Mouse (Mus musculus): ENCODE measurements around the gene Traf3. TPM values are rescaled to one million over a fixed set of nuclear protein-coding genes. Genes with fewer than 3 reads are reported as not detected.

Traf3 gene
- polyA plus RNA-seq, 1 experiment from 2014 or later, result 8.9 TPM

DNA sequence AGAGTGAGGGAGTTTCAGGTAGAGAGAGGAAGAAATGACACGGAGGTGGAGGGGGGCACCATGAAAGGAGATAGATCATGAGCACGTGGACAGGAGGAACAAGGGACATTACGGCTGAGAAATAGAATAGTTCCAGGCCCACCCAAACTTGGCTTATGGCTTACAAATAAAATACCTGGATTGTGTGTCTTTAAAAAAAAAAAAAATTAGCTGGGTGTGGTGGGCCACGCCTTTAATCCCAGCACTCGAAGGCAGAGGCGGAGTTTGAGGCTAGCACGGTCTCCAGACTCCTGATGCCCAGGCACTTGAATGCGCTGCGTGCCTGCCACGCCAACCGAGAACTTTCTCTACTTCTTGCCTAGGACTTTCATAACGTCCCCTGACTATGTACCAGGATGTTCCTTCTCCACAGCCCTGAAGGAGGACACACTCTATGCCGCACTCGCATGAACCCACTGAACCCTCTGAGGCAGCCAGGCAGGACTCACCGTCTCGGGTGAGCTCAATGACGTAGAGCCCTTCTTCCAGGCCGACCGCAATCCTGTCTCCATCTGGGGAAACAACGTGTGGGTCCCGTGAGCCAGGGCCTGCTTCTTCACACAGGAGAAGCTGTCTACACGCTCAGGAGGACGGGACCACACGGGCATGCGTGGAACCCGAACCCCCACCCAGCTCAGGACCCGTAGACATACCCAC is 135.3 kb downstream of the Traf3 start:
- no peaks in the 10 kb centered on the region for H3K9me3 ChIP-seq
- H3K4me2 ChIP-seq, result no peak overlapping the region
- H3K36me3 ChIP-seq, result peaks cover 93% of the 10 kb centered on the region
- WGBS, result 91% methylated on average over 27 of the region's 27 CpGs
- no peak overlapping the region for H3K9ac ChIP-seq
- no peak overlapping the region for H3K27ac ChIP-seq
- H3K27me3 ChIP-seq, result no peaks in the 10 kb centered on the region
- no peaks in the 10 kb centered on the region for H3K4me1 ChIP-seq
- H3K4me3 ChIP-seq, result no peak overlapping the region
- ATAC-seq (ENCODE audit: borderline replicate concordance, extremely low read depth, low FRiP score, low TSS enrichment), result no peak

DNA sequence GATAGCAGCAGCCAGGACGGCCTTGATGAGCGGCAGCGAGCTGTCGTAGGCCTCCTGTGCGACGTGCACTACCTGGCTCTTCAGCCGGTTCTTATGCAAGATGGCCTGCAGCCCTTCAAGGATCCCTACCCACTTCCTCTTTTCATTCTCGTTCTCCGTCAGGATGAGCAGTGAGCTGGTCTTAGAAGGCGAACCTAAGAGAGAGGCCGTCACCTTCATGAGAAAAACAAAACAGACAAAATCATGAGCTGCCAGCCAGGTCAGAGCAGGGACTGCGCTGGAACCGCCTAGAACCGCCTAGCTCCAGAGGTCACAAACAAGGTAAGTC is 135.8 kb downstream of the Traf3 start:
- peaks cover 94% of the 10 kb centered on the region for H3K36me3 ChIP-seq
- H3K9ac ChIP-seq, result no peak overlapping the region
- H3K27me3 ChIP-seq, result no peaks in the 10 kb centered on the region
- H3K4me1 ChIP-seq, result no peaks in the 10 kb centered on the region
- H3K4me3 ChIP-seq, result no peak overlapping the region
- no peaks in the 10 kb centered on the region for H3K9me3 ChIP-seq
- 93% methylated on average over 14 of the region's 14 CpGs for WGBS
- ATAC-seq (ENCODE audit: borderline replicate concordance, extremely low read depth, low FRiP score, low TSS enrichment), result no peak
- H3K27ac ChIP-seq, result no peak overlapping the region
- no peak overlapping the region for H3K4me2 ChIP-seq

DNA sequence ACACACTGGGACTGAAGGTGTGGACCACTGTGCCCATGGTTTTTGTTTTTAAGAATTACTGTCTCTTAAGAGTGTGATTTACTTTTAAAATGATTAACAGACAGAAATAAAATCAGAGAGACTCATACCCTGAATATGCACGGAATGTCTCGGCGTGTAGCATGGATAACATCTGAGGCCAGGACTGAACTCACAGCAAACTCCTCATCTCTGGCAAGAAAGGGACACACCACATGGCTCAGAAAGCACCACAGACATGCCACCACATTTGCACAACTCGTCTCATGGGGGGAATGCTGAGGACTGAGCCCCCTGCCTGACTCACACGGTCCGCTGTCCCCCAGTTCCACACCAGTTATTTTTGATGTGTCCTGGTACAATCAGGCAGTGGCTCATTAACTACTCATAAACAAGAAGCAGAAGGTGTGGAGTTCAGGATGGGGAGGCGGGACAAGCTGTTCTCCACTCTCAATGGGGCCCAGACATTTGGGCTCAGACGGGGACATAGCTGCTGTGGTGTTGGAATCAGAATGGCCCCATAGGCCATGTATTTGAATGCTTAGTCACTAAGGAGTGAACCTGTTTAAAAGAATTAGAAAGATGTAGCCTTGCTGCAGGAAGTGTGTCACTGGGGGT is 137.7 kb downstream of the Traf3 start:
- no peaks in the 10 kb centered on the region for H3K9me3 ChIP-seq
- WGBS, result 92% methylated on average over 8 of the region's 8 CpGs
- H3K4me2 ChIP-seq, result no peak overlapping the region
- H3K4me1 ChIP-seq, result no peaks in the 10 kb centered on the region
- H3K27ac ChIP-seq, result no peak overlapping the region
- no peaks in the 10 kb centered on the region for H3K27me3 ChIP-seq
- H3K36me3 ChIP-seq, result peaks cover 92% of the 10 kb centered on the region
- no peak overlapping the region for H3K4me3 ChIP-seq
- no peak overlapping the region for H3K9ac ChIP-seq
- no peak for ATAC-seq (ENCODE audit: borderline replicate concordance, extremely low read depth, low FRiP score, low TSS enrichment)

DNA sequence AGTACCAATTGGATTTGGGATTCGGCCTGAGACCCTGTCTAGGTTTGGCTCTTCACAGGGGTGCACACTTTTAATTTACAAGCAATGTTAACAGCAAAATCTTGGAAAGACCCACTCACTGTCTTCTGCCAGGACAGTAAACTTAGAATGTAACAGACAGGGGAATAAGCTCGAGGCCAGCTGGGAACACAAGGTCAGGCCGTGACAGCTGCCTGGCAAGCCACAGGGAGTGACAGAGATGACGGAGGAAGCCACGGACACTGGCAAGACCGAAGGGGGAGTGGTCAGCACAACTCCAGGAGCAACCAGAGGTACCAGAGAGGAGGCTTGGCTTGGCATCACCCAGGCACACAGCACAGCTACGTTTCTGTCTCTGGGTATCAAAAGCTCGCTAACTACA is 140.7 kb downstream of the Traf3 start:
- Histone ChIP-seq H3K27me3 (no peaks in the 10 kb centered on the region), H3K4me1 (no peaks in the 10 kb centered on the region), H3K36me3 (peaks cover 98% of the 10 kb centered on the region), H3K27ac (no peak overlapping the region), H3K9me3 (no peaks in the 10 kb centered on the region), H3K4me2 (no peak overlapping the region), H3K9ac (no peak overlapping the region), H3K4me3 (no peak overlapping the region)
- 78% methylated on average over 8 of the region's 8 CpGs for WGBS
- ATAC-seq (ENCODE audit: borderline replicate concordance, extremely low read depth, low FRiP score, low TSS enrichment), result no peak

DNA sequence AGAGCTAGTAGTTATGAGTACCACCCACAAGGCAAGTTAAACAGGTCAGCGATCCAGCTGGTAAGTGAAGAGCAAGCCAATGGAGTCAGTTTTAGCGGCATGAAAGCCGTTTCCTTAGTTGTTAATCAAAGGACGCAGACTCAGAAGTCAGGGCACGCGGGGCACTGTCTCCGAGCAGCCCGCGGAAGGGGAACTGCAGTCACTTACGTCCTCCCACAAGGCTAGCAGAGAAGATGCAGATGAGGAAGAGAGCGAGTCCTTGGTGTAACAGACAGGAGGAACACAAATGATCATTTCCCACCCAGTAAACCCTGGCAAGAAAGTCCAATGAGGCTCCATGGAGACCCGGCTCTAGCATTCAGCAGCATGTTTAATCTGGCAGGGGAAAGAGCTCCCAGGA is 143.1 kb downstream of the Traf3 start:
- no peaks in the 10 kb centered on the region for H3K4me1 ChIP-seq
- no peak overlapping the region for H3K9ac ChIP-seq
- 84% methylated on average over 12 of the region's 12 CpGs for WGBS
- no peak overlapping the region for H3K27ac ChIP-seq
- H3K4me3 ChIP-seq, result no peak overlapping the region
- peaks cover 97% of the 10 kb centered on the region for H3K36me3 ChIP-seq
- no peak overlapping the region for H3K4me2 ChIP-seq
- no peaks in the 10 kb centered on the region for H3K9me3 ChIP-seq
- H3K27me3 ChIP-seq, result no peaks in the 10 kb centered on the region
- no peak for ATAC-seq (ENCODE audit: borderline replicate concordance, extremely low read depth, low FRiP score, low TSS enrichment)

DNA sequence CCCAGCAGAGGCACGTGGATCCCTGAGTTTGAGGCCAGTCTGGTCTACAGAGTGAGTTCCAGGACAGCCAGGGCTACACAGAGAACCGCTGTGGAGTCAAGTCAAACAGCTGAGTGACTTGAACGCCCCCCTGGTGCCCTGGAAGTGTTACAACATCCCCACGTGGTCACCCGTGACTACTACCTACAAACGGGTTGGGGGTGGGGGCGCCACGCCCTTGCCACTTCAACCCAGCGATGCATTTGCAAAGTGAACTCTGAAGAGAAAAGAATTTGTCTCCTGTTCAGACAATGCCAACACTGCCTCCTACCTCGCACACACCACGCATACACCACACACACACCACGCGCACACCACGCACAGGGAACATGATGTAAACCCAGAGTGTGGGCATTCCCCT is 143.8 kb downstream of the Traf3 start:
- Histone ChIP-seq H3K27me3 (no peaks in the 10 kb centered on the region), H3K4me1 (no peaks in the 10 kb centered on the region), H3K9me3 (no peaks in the 10 kb centered on the region), H3K9ac (no peak overlapping the region), H3K27ac (no peak overlapping the region), H3K36me3 (peaks cover 97% of the 10 kb centered on the region), H3K4me2 (no peak overlapping the region), H3K4me3 (no peak overlapping the region)
- WGBS, result 75% methylated on average over 14 of the region's 14 CpGs
- no peak for ATAC-seq (ENCODE audit: borderline replicate concordance, extremely low read depth, low FRiP score, low TSS enrichment)

DNA sequence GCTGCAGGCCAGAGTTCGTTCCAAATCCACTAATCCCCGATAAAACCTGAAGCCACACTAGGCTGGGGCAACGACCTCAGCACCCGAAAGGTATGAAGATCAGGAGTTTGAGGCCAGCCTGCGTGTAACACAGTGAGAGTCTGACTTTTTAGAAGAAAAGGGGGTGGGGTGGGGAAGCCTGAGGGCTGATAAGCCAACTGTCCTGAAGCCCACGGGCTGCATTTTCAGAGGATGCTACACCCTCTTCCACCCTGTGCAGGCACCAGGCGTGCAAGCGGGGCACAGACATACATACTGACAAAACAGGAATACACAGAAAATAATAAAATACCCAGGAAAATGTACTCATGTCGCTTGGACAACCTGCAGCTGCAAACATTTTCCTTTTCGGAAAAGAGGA is 145.6 kb downstream of the Traf3 start:
- Histone ChIP-seq H3K4me2 (no peak overlapping the region), H3K9me3 (no peaks in the 10 kb centered on the region), H3K4me1 (no peaks in the 10 kb centered on the region), H3K36me3 (peaks cover 97% of the 10 kb centered on the region), H3K27me3 (no peaks in the 10 kb centered on the region), H3K9ac (no peak overlapping the region), H3K4me3 (no peak overlapping the region), H3K27ac (no peak overlapping the region)
- 91% methylated on average over 10 of the region's 10 CpGs for WGBS
- no peak for ATAC-seq (ENCODE audit: borderline replicate concordance, extremely low read depth, low FRiP score, low TSS enrichment)

DNA sequence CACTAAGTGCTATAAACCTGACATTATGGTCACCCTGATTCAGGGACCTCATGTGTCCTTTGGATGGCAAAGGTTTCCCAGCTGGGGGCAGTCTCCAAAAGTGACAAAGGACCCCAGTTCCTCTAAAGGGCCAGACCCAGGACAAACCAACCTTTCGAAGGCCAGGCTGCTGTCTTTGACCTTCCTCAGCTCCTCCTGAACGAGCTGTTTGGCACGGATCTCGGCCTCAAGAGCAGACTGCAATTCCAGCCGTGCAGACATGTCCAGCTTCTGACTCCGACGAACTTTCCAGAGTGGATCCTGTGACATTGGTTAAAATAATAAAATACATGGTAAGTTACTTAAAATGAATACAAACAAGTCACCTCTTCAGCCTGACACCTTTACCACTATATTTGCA is 148.1 kb downstream of the Traf3 start:
- peaks cover 99% of the 10 kb centered on the region for H3K36me3 ChIP-seq
- no peak overlapping the region for H3K4me3 ChIP-seq
- H3K27ac ChIP-seq, result no peak overlapping the region
- H3K9me3 ChIP-seq, result no peaks in the 10 kb centered on the region
- H3K4me1 ChIP-seq, result no peaks in the 10 kb centered on the region
- H3K9ac ChIP-seq, result no peak overlapping the region
- WGBS, result 83% methylated on average over 7 of the region's 7 CpGs
- no peak overlapping the region for H3K4me2 ChIP-seq
- no peak for ATAC-seq (ENCODE audit: borderline replicate concordance, extremely low read depth, low FRiP score, low TSS enrichment)
- H3K27me3 ChIP-seq, result no peaks in the 10 kb centered on the region

Other genes with a start within 250 kb of the Traf3 start
- gene Ankrd9, start 187.3 kb upstream of the Traf3 start, polyA plus RNA-seq (2015; fragmentation: Nextera tagmentation; extraction: Ambion mirVana), result 13.3 and 13.6 TPM in 2 replicates
- gene Rcor1, start 127.0 kb upstream of the Traf3 start, polyA plus RNA-seq (2015; fragmentation: Nextera tagmentation; extraction: Ambion mirVana), result 10.9 and 11.4 TPM in 2 replicates
- gene 4930595D18Rik, start 18.1 kb downstream of the Traf3 start, polyA plus RNA-seq (2015; fragmentation: Nextera tagmentation; extraction: Ambion mirVana), result not detected in 2 replicates
- gene Amn, start 104.7 kb downstream of the Traf3 start, polyA plus RNA-seq (2015; fragmentation: Nextera tagmentation; extraction: Ambion mirVana), result 0.36 and 0.50 TPM in 2 replicates
- 31.8 and 32.2 TPM in 2 replicates for gene Cdc42bpb, start 211.3 kb downstream of the Traf3 start, polyA plus RNA-seq (2015; fragmentation: Nextera tagmentation; extraction: Ambion mirVana)
- 0.50 and 0.93 TPM in 2 replicates for gene Lbhd2, start 240.4 kb downstream of the Traf3 start, polyA plus RNA-seq (2015; fragmentation: Nextera tagmentation; extraction: Ambion mirVana)

Measured in lung, embryonic 15.5 days (tissue).